Mouse (Mus musculus) monocyte, adult 59 days (primary cell): ENCODE data around the gene Gm12184. TPM values are rescaled to one million over a fixed set of nuclear protein-coding genes. Genes with fewer than 3 reads are reported as not detected.

Experiments
- total RNA-seq, 2 experiments: library from RNA; stranded (reverse); gene quantifications; one replicate each; pipeline ENCODE4 v1.2.4; 2023

Gm12184 gene
- 1 to 10 TPM in 1 of 2 experiments, not detected in 1; 3.0 TPM for total RNA-seq

GRCm38 (mm10) chr11:48825979-48826751, at the start of gene Gm12184, which contains the start of gene Trim7:
TSS of gene Gm12184 (minus strand) at chr11:48826655.
TSS of gene Trim7 (plus strand) at chr11:48826140.

GRCm38 (mm10) chr11:48871201-48871772, 44.8 kb upstream of the Gm12184 start, which contains the start of gene Irgm1:
TSS of gene Irgm1 (minus strand) at chr11:48871683.

GRCm38 (mm10) chr11:48816800-48817665, 9.4 kb downstream of the Gm12184 start, which contains the start of gene Trim41:
TSS of gene Trim41 (minus strand) at chr11:48817353.

GRCm38 (mm10) chr11:48799921-48800701, 26.3 kb downstream of the Gm12184 start, which contains the start of gene Rack1:
TSS of gene Rack1 (plus strand) at chr11:48800332.

Other genes with a start within 250 kb of the Gm12184 start
- 1,000 to 10,000 TPM; 1,060 to 1,070 TPM for gene Rack1, start 26.3 kb downstream of the Gm12184 start, total RNA-seq
- gene Trim41, start 9.3 kb downstream of the Gm12184 start, total RNA-seq: 10 to 100 TPM; 74.4 to 78.6 TPM
- gene Trim7, start 515 bp downstream of the Gm12184 start, total RNA-seq: 10 to 100 TPM in 1 of 2 experiments, 1 to 10 TPM in 1; 6.3 to 10.6 TPM
- gene Irgm1, start 45.0 kb upstream of the Gm12184 start, total RNA-seq: 10 to 100 TPM; 53.7 to 58.0 TPM
- 10 to 100 TPM; 23.9 to 28.3 TPM for gene Gm5431, start 75.6 kb upstream of the Gm12184 start, total RNA-seq
- 10 to 100 TPM; 30.1 to 40.0 TPM for gene Psme2b, start 119.5 kb upstream of the Gm12184 start, total RNA-seq
- gene Olfr56, start 152.2 kb upstream of the Gm12184 start, total RNA-seq: under 1 TPM; 0.16 to 0.30 TPM
- gene 9930111J21Rik1, start 152.7 kb upstream of the Gm12184 start, total RNA-seq: 10 to 100 TPM; 64.7 to 68.6 TPM
- 10 to 100 TPM; 15.7 to 18.9 TPM for gene Gm12185, start 165.6 kb upstream of the Gm12184 start, total RNA-seq
- 1 to 10 TPM in 1 of 2 experiments, not detected in 1; 2.6 TPM for gene Tgtp1, start 167.5 kb upstream of the Gm12184 start, total RNA-seq
- gene 9930111J21Rik2, start 224.6 kb upstream of the Gm12184 start, total RNA-seq: 100 to 1,000 TPM in 1 of 2 experiments, 10 to 100 TPM in 1; 77.6 to 104 TPM
- gene Tgtp2, start 237.6 kb upstream of the Gm12184 start, total RNA-seq: 10 to 100 TPM in 1 of 2 experiments, 1 to 10 TPM in 1; 6.6 to 10.3 TPM
- 10 to 100 TPM; 89.2 to 92.9 TPM for gene Ifi47, start 249.9 kb upstream of the Gm12184 start, total RNA-seq